Mouse (Mus musculus) MEL (cell line): ENCODE data around the gene Stom. TPM values are rescaled to one million over a fixed set of nuclear protein-coding genes. Genes with fewer than 3 reads are reported as not detected.

Experiments used
- DNase-seq: peaks from one replicate; pipeline ENCODE4 v3.0.0; 2011; ENCODE audit warnings: low read depth, low spot score
- H3K27ac ChIP-seq: 2 replicates; pipeline ENCODE4 v1.5.1; 2012; ENCODE audit warnings: low read depth, mild to moderate bottlenecking, control low read depth, low read length, moderate library complexity; ENCODE audit not compliant: control insufficient read depth
- H3K27me3 ChIP-seq, 2 experiments: fragments of 150-350 bp in 1 of 2; sonication (generic) in 1 of 2; 2 replicates each; pipeline ENCODE4 v1.6.1; 2012; ENCODE audit warnings: low read length in 2 of 2, mild to moderate bottlenecking in 2 of 2, improper control_type of control experiment in 1 of 2, moderate library complexity in 1 of 2; ENCODE audit not compliant: insufficient read depth in 2 of 2, control insufficient read depth in 1 of 2
- H3K36me3 ChIP-seq, 2 experiments: 2 replicates each; pipeline ENCODE4 v1.6.1; 2012 to 2014; ENCODE audit warnings: low read length in 2 of 2, improper control_type of control experiment in 1 of 2, inconsistent platforms in 1 of 2, mild to moderate bottlenecking in 1 of 2; ENCODE audit not compliant: insufficient read depth in 2 of 2, control insufficient read depth in 1 of 2
- H3K4me1 ChIP-seq, 2 experiments: fragments of 150-350 bp in 1 of 2; sonication (generic) in 1 of 2; 2 replicates each; pipeline ENCODE4 v1.6.1; 2012; ENCODE audit warnings: low read length in 2 of 2, improper control_type of control experiment in 1 of 2, mild to moderate bottlenecking in 1 of 2; ENCODE audit not compliant: insufficient read depth in 2 of 2, control insufficient read depth in 1 of 2
- H3K4me3 ChIP-seq, 2 experiments: fragments of 150-350 bp in 1 of 2; sonication (generic) in 1 of 2; 2 replicates each; pipeline ENCODE4 v1.5.1; 2012; ENCODE audit warnings: low read depth in 2 of 2, low read length in 2 of 2, mild to moderate bottlenecking in 2 of 2, moderate library complexity in 2 of 2, control low read depth in 1 of 2, improper control_type of control experiment in 1 of 2; ENCODE audit not compliant: control insufficient read depth in 1 of 2, insufficient read depth in 1 of 2
- H3K79me2 ChIP-seq: 2 replicates; pipeline ENCODE4 v1.6.1; 2012; ENCODE audit warnings: mild to moderate bottlenecking, low read length, moderate library complexity; ENCODE audit not compliant: control insufficient read depth, poor library complexity, insufficient read depth
- H3K9ac ChIP-seq: 2 replicates; pipeline ENCODE4 v1.6.1; 2012; ENCODE audit warnings: low read depth, mild to moderate bottlenecking, control low read depth, low read length, moderate library complexity; ENCODE audit not compliant: control insufficient read depth, poor library complexity, severe bottlenecking
- H3K9me3 ChIP-seq: fragments of 150-350 bp; sonication (generic); replicated peaks from 2 replicates; pipeline ENCODE4 v1.6.1; 2012; ENCODE audit warnings: mild to moderate bottlenecking, low read length, improper control_type of control experiment, moderate library complexity; ENCODE audit not compliant: insufficient read depth
- BHLHE40 ChIP-seq: IDR thresholded peaks from 2 replicates; pipeline ENCODE4 v1.6.1; 2012; ENCODE audit warnings: low read depth, mild to moderate bottlenecking, inconsistent platforms, low read length, improper control_type of control experiment, borderline replicate concordance
- CHD1 ChIP-seq: IDR thresholded peaks from 2 replicates; pipeline ENCODE4 v1.6.1; 2012; ENCODE audit warnings: low read depth, mild to moderate bottlenecking, inconsistent platforms, low read length, improper control_type of control experiment
- CTCF ChIP-seq, 3 experiments: IDR thresholded peaks in 2 of 3; conservative IDR thresholded peaks in 1 of 3; 2 replicates each; pipeline ENCODE4 v1.5.1; 2011 to 2012; ENCODE audit warnings: low read length in 3 of 3, low read depth in 2 of 3, mild to moderate bottlenecking in 2 of 3, improper control_type of control experiment in 1 of 3, inconsistent platforms in 1 of 3, mixed read lengths in 1 of 3, moderate library complexity in 1 of 3; ENCODE audit not compliant: control insufficient read depth in 1 of 3, insufficient read depth in 1 of 3, poor library complexity in 1 of 3, severe bottlenecking in 1 of 3
- E2F4 ChIP-seq: IDR thresholded peaks from 2 replicates; pipeline ENCODE4 v1.6.1; 2011; ENCODE audit warnings: low read depth, low read length, improper control_type of control experiment, borderline replicate concordance
- ELF1 ChIP-seq: IDR thresholded peaks from 2 replicates; pipeline ENCODE4 v1.6.1; 2014; ENCODE audit warnings: low read depth, mild to moderate bottlenecking, inconsistent platforms, low read length, improper control_type of control experiment, moderate library complexity
- EP300 ChIP-seq, 2 experiments: IDR thresholded peaks; 2 replicates each; pipeline ENCODE4 v1.6.1; 2011; ENCODE audit warnings: improper control_type of control experiment in 2 of 2, low read length in 2 of 2, low read depth in 1 of 2, mild to moderate bottlenecking in 1 of 2
- ETS1 ChIP-seq: IDR thresholded peaks from 2 replicates; pipeline ENCODE4 v1.6.1; 2012; ENCODE audit warnings: low read depth, mild to moderate bottlenecking, inconsistent platforms, low read length, improper control_type of control experiment, moderate library complexity
- GATA1 ChIP-seq: IDR thresholded peaks from 2 replicates; pipeline ENCODE4 v1.6.1; 2011; ENCODE audit warnings: low read depth, low read length, improper control_type of control experiment
- HCFC1 ChIP-seq: IDR thresholded peaks from 2 replicates; pipeline ENCODE4 v1.6.1; 2012; ENCODE audit warnings: low read depth, mild to moderate bottlenecking, inconsistent platforms, low read length, improper control_type of control experiment, moderate library complexity
- JUND ChIP-seq: IDR thresholded peaks from 2 replicates; pipeline ENCODE4 v1.6.1; 2011; ENCODE audit warnings: low read depth, mild to moderate bottlenecking, improper control_type of control experiment, low read length
- KAT2A ChIP-seq: conservative IDR thresholded peaks from 2 replicates; pipeline ENCODE4 v1.6.1; 2012; ENCODE audit warnings: low read depth, low read length, improper control_type of control experiment, inconsistent platforms
- MAX ChIP-seq: IDR thresholded peaks from 2 replicates; pipeline ENCODE4 v1.6.1; 2011; ENCODE audit warnings: low read length, improper control_type of control experiment
- MAZ ChIP-seq: IDR thresholded peaks from 2 replicates; pipeline ENCODE4 v1.6.1; 2012; ENCODE audit warnings: low read depth, mild to moderate bottlenecking, inconsistent platforms, low read length, improper control_type of control experiment
- MEF2A ChIP-seq: IDR thresholded peaks from 2 replicates; pipeline ENCODE4 v1.6.1; 2014; ENCODE audit warnings: low read depth, mild to moderate bottlenecking, inconsistent platforms, low read length, improper control_type of control experiment; ENCODE audit not compliant: poor library complexity, insufficient replicate concordance, severe bottlenecking; ENCODE audit errors: extremely low read depth
- MXI1 ChIP-seq: IDR thresholded peaks from 2 replicates; pipeline ENCODE4 v1.6.1; 2011; ENCODE audit warnings: mild to moderate bottlenecking, low read depth, low read length, improper control_type of control experiment
- MYB ChIP-seq: IDR thresholded peaks from 2 replicates; pipeline ENCODE4 v1.6.1; 2011; ENCODE audit warnings: mild to moderate bottlenecking, low read depth, low read length, improper control_type of control experiment
- MYC ChIP-seq: IDR thresholded peaks from 2 replicates; pipeline ENCODE4 v1.6.1; 2011; ENCODE audit warnings: low read depth, mild to moderate bottlenecking, low read length, improper control_type of control experiment, moderate library complexity
- POLR2AphosphoS2 ChIP-seq: IDR thresholded peaks from 2 replicates; pipeline ENCODE4 v1.6.1; 2011; ENCODE audit warnings: low read length, improper control_type of control experiment
- POLR2AphosphoS5 ChIP-seq: IDR thresholded peaks from 2 replicates; pipeline ENCODE4 v1.6.1; 2012; ENCODE audit warnings: low read depth, borderline replicate concordance, mild to moderate bottlenecking, inconsistent platforms, low read length, moderate library complexity, mixed read lengths
- RAD21 ChIP-seq: IDR thresholded peaks from 2 replicates; pipeline ENCODE4 v1.6.1; 2011; ENCODE audit warnings: mild to moderate bottlenecking, low read depth, low read length, improper control_type of control experiment
- RCOR1 ChIP-seq: IDR thresholded peaks from 2 replicates; pipeline ENCODE4 v1.6.1; 2012; ENCODE audit warnings: low read depth, mild to moderate bottlenecking, inconsistent platforms, low read length, improper control_type of control experiment
- SIN3A ChIP-seq: IDR thresholded peaks from 2 replicates; pipeline ENCODE4 v1.6.1; 2012; ENCODE audit warnings: low read length, improper control_type of control experiment, inconsistent platforms
- SMC3 ChIP-seq: IDR thresholded peaks from 2 replicates; pipeline ENCODE4 v1.6.1; 2011; ENCODE audit warnings: low read depth, low read length, improper control_type of control experiment
- TAL1 ChIP-seq: IDR thresholded peaks from 2 replicates; pipeline ENCODE4 v1.6.1; 2012; ENCODE audit warnings: mild to moderate bottlenecking, inconsistent platforms, low read length, moderate library complexity, mixed read lengths
- TBP ChIP-seq: IDR thresholded peaks from 2 replicates; pipeline ENCODE4 v1.8.0; 2011; ENCODE audit warnings: low read depth, low read length, improper control_type of control experiment
- TCF12 ChIP-seq: IDR thresholded peaks from 2 replicates; pipeline ENCODE4 v1.6.1; 2014; ENCODE audit warnings: low read depth, mild to moderate bottlenecking, inconsistent platforms, low read length, improper control_type of control experiment, moderate library complexity
- UBTF ChIP-seq: IDR thresholded peaks from 2 replicates; pipeline ENCODE4 v1.6.1; 2012; ENCODE audit warnings: low read depth, mild to moderate bottlenecking, inconsistent platforms, low read length, improper control_type of control experiment, moderate library complexity, borderline replicate concordance; ENCODE audit not compliant: insufficient read depth
- USF2 ChIP-seq, 2 experiments: IDR thresholded peaks; 2 replicates each; pipeline ENCODE4 v1.6.1; 2011 to 2012; ENCODE audit warnings: improper control_type of control experiment in 2 of 2, low read length in 2 of 2, borderline replicate concordance in 1 of 2, inconsistent platforms in 1 of 2, low read depth in 1 of 2, mild to moderate bottlenecking in 1 of 2; ENCODE audit not compliant: insufficient read depth in 1 of 2
- ZC3H11A ChIP-seq: IDR thresholded peaks from 2 replicates; pipeline ENCODE4 v1.6.1; 2012; ENCODE audit warnings: low read depth, mild to moderate bottlenecking, inconsistent platforms, low read length, improper control_type of control experiment
- ZMIZ1 ChIP-seq: IDR thresholded peaks from 2 replicates; pipeline ENCODE4 v1.6.1; 2012; ENCODE audit warnings: low read depth, mild to moderate bottlenecking, inconsistent platforms, low read length, improper control_type of control experiment, moderate library complexity
- polyA plus RNA-seq, 2 experiments: library from polyadenylated mRNA; stranded (reverse) in 1 of 2; unstranded in 1 of 2; fragments of >175 nt in 1 of 2; fragments of >200 nt in 1 of 2; gene quantifications; 2 replicates each; pipeline versions ENCODE4 v1.2.1 to v1.2.4; 2012; ENCODE audit warnings: low replicate concordance in 2 of 2, low read depth in 1 of 2; ENCODE audit not compliant: insufficient read length in 2 of 2, insufficient read depth in 1 of 2, missing spikeins in 1 of 2
- total RNA-seq: library from RNA; depleted of rRNA; stranded (reverse); fragments of 300-350 nt; gene quantifications from 2 replicates; pipeline ENCODE4 v1.2.3, GENCODE M21; 2012

Gene Stom
- total and polyA plus RNA-seq, 3 experiments, result 28.0 to 49.4 TPM; not detected in 1

GRCm38 (mm10) chr2:35293291-35293690 lies 43.5 kb downstream of the Stom start:
- Histone ChIP-seq H3K9ac (no peak overlapping the region), H3K4me3 (no peak overlapping the region), H3K4me1 (peaks cover 9 to 19% of the 10 kb centered on the region in 2 experiments; a peak in 3 of 4 replicates), H3K79me2 (no peaks in the 10 kb centered on the region), H3K27me3 (no peaks in the 10 kb centered on the region), H3K36me3 (peaks cover 0 to 8% of the 10 kb centered on the region in 2 experiments; a peak in 2 of 4 replicates), H3K9me3 (no peaks in the 10 kb centered on the region), H3K27ac (peak overlapping the region; percentile 17; the same call in 1 of the 2 replicates)
- DNase-seq, result no peak
- TF ChIP-seq JUND (no peak), MAZ (no peak), ZC3H11A (no peak), ZMIZ1 (no peak), MAX (no peak), CHD1 (no peak), UBTF (no peak), MYC (no peak), HCFC1 (no peak), MEF2A (no peak), TBP (no peak), SIN3A (no peak), POLR2AphosphoS2 (no peak), RAD21 (no peak), ETS1 (no peak), BHLHE40 (no peak), E2F4 (no peak), KAT2A (no peak), USF2 (IDR thresholded peaks at IDR 0.05; ENCODE audit: borderline replicate concordance in 1 of 2, insufficient read depth in 1 of 2, low read depth in 1 of 2, low read length in 2 of 2) (no peak)

GRCm38 (mm10) chr2:35292700-35293099 lies 44.1 kb downstream of the Stom start:
- Histone ChIP-seq H3K4me3 (no peak overlapping the region), H3K36me3 (peaks cover 0 to 8% of the 10 kb centered on the region in 2 experiments; a peak in 2 of 4 replicates), H3K4me1 (peaks cover 9 to 19% of the 10 kb centered on the region in 2 experiments; a peak in 3 of 4 replicates), H3K79me2 (no peaks in the 10 kb centered on the region), H3K9ac (no peak overlapping the region), H3K27me3 (no peaks in the 10 kb centered on the region), H3K27ac (peak overlapping the region; percentile 35; the same call in 1 of the 2 replicates), H3K9me3 (no peaks in the 10 kb centered on the region)
- no peak for TF ChIP-seq TAL1
- no peak for TF ChIP-seq CTCF (IDR thresholded peaks at IDR 0.05 in 2 of 3, conservative IDR thresholded peaks at IDR 0.05 in 1 of 3; ENCODE audit: control insufficient read depth in 1 of 3, insufficient read depth in 1 of 3, low read depth in 2 of 3, low read length in 3 of 3, poor library complexity in 1 of 3, severe bottlenecking in 1 of 3)
- TF ChIP-seq ELF1, result 0 out of 2 replicates have a peak, but pooled peaks have one; percentile 42
- TF ChIP-seq GATA1, result peak; percentile 54; the same call in 1 of the 2 replicates
- peak; percentile 85 to 92 for TF ChIP-seq EP300 (IDR thresholded peaks at IDR 0.05; ENCODE audit: low read depth in 1 of 2, low read length in 2 of 2)
- peak; percentile 90; the same call in 1 of the 2 replicates for TF ChIP-seq MEF2A
- no peak for TF ChIP-seq POLR2AphosphoS5
- TF ChIP-seq MXI1, result peak; percentile 62; the same call in 1 of the 2 replicates
- TF ChIP-seq POLR2AphosphoS2, result no peak
- 0 out of 2 replicates have a peak, but pooled peaks have one; percentile 2 for TF ChIP-seq SMC3
- peak; percentile 77 for TF ChIP-seq TCF12
- TF ChIP-seq ETS1, result peak; percentile 72
- TF ChIP-seq RCOR1, result 0 out of 2 replicates have a peak, but pooled peaks have one; percentile 34
- TF ChIP-seq MYB, result peak; percentile 98
- DNase-seq, result peak; percentile 64
